Mouse (Mus musculus): ENCODE data around the gene Pitpnm3. TPM values are rescaled to one million over a fixed set of nuclear protein-coding genes. Genes with fewer than 3 reads are reported as not detected.

Pitpnm3 gene
- total RNA-seq (2014; rRNA removed) (0.07 and 0.18 TPM in 2 replicates), polyA plus RNA-seq (2012; rRNA removed) (0.02 and 0.06 TPM in 2 replicates)

DNA sequence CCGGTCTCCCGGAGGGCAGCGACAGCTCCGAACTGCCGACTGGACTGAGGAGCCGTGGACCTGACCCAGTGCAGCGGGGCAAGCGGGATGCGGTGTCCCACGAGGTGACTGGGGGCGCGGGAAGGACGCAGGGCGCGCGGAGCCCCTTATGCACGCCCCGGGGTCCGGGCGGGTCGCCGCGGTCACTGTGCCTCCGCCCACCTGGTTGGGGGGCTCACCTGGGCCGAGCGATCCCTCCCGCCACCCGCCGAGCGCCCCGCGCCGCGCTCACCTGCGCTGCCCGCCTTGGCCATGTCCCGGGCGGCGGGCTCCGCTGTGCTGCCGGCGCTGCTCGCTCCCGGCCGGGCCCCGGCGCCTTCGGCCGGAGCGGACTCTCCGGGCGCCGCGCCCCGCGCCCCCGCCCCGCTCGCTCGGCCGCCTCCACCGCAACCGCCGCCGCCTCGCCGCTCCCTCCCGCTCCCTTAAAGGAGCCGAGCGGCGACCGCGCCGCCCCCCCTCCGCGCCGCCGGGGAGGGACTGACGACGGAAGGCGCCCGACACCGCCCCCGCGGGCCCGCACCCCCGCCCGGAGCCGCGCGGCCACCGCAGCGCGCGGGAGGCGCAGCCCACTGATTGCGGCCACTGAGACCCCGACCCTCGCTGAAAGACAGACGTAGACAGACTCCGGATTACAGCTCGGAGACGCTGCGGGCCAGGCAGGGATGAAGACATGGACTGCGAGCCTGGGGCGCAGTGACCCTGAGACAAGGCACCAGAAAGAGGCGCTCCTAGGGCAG lies at the start of gene Pitpnm3:
TSS of gene Pitpnm3 (minus strand) at position 396 of the 776 bp plus-strand sequence.
- no peaks in the 10 kb centered on the region for H3K4me1 ChIP-seq (ENCODE audit: control insufficient read depth, insufficient read depth, low read length)
- H3K4me3 ChIP-seq (ENCODE audit: insufficient read depth, low read depth, low read length) = peak within 1 kb of the TSS; percentile 28; the same call in 1 of the 2 replicates
- no peak for TF ChIP-seq CTCF (IDR thresholded peaks at IDR 0.05; ENCODE audit: low read depth, low read length)
- no peak for TF ChIP-seq POLR2A (IDR thresholded peaks at IDR 0.05; ENCODE audit: extremely low read depth, insufficient read depth, low read length)
- WGBS = 5% methylated on average over 104 of the region's 107 CpGs
- peaks cover 15% of the 10 kb centered on the region for H3K27me3 ChIP-seq (ENCODE audit: control insufficient read depth, insufficient read depth, low read length)
- DNase-seq (ENCODE audit: extremely low read depth, low read depth, low spot score) = no peak
- no peak within 1 kb of the TSS for H3K27ac ChIP-seq (replicated peaks; ENCODE audit: insufficient read depth, low read depth, low read length)
- peak within 1 kb of the TSS; percentile 28; the same call in 1 of the 2 replicates for H3K9ac ChIP-seq (ENCODE audit: low read depth, low read length)
- no peaks in the 10 kb centered on the region for H3K36me3 ChIP-seq (ENCODE audit: control insufficient read depth, insufficient read depth, low read length)
- H3K79me2 ChIP-seq (ENCODE audit: control insufficient read depth, insufficient read depth, low read length) = no peaks in the 10 kb centered on the region

DNA sequence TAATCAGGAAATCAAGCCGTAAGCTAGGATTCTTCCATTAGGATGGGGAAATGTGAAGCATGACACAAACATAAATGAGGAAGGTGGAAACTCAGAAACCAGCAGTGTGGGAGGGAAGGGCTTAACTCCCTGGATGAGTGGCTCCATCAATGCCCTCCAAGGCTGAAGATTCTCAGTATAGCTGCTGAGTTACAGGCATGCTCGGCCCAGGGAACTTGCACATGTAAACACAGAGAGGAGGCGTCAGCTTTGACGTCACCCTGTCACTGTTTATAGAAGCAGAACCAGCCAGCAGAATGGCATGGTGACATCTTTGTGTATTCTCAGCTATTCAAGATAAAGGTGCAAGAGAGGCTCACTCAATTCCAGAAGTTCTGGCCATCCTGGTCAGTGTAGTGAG lies 48.7 kb upstream of the Pitpnm3 start:
- DNase-seq (ENCODE audit: extremely low read depth, low read depth, low spot score) = no peak
- H3K27me3 ChIP-seq (ENCODE audit: control insufficient read depth, insufficient read depth, low read length) = no peaks in the 10 kb centered on the region

DNA sequence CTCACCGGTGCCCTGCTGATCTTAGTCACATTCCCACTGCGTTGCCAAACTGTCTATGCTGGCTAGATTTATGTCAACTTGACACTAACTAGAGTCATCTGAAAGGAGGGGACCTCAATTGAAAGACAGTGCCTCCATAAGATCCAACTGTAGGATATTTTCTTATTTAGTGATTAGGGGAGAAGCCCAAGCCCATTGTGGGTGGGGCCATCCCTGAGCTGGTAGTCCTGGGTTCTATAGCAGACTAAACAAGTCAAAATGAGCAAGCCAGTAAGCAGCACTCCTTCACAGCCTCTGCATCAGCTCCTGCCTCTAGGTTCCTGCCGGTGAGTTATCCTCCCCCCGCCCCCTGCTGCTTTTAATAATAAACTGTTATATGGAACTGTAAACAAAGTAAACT lies 45.6 kb upstream of the Pitpnm3 start:
- DNase-seq (ENCODE audit: extremely low read depth, low read depth, low spot score) = no peak
- Histone ChIP-seq H3K36me3 (ENCODE audit: control insufficient read depth, insufficient read depth, low read length) (peaks cover 22% of the 10 kb centered on the region), H3K4me1 (ENCODE audit: control insufficient read depth, insufficient read depth, low read length) (no peaks in the 10 kb centered on the region), H3K4me3 (ENCODE audit: insufficient read depth, low read depth, low read length) (no peak overlapping the region), H3K27ac (replicated peaks; ENCODE audit: insufficient read depth, low read depth, low read length) (no peak overlapping the region), H3K9ac (ENCODE audit: low read depth, low read length) (no peak overlapping the region), H3K79me2 (ENCODE audit: control insufficient read depth, insufficient read depth, low read length) (no peaks in the 10 kb centered on the region), H3K27me3 (ENCODE audit: control insufficient read depth, insufficient read depth, low read length) (no peaks in the 10 kb centered on the region)
- TF ChIP-seq POLR2A (IDR thresholded peaks at IDR 0.05; ENCODE audit: extremely low read depth, insufficient read depth, low read length) (no peak), CTCF (IDR thresholded peaks at IDR 0.05; ENCODE audit: low read depth, low read length) (no peak)
- 98% methylated on average over 4 of the region's 4 CpGs for WGBS

More for the DNA sequence above, 48.7 kb upstream of the Pitpnm3 start:
- no peak for TF ChIP-seq CTCF (IDR thresholded peaks at IDR 0.05; ENCODE audit: low read depth, low read length)
- TF ChIP-seq POLR2A (IDR thresholded peaks at IDR 0.05; ENCODE audit: extremely low read depth, insufficient read depth, low read length) = no peak
- Histone ChIP-seq H3K27ac (replicated peaks; ENCODE audit: insufficient read depth, low read depth, low read length) (no peak overlapping the region), H3K79me2 (ENCODE audit: control insufficient read depth, insufficient read depth, low read length) (no peaks in the 10 kb centered on the region), H3K9ac (ENCODE audit: low read depth, low read length) (no peak overlapping the region), H3K36me3 (ENCODE audit: control insufficient read depth, insufficient read depth, low read length) (peaks cover 13% of the 10 kb centered on the region), H3K4me3 (ENCODE audit: insufficient read depth, low read depth, low read length) (no peak overlapping the region), H3K4me1 (ENCODE audit: control insufficient read depth, insufficient read depth, low read length) (no peaks in the 10 kb centered on the region)
- 80% methylated on average over 4 of the region's 4 CpGs for WGBS

DNA sequence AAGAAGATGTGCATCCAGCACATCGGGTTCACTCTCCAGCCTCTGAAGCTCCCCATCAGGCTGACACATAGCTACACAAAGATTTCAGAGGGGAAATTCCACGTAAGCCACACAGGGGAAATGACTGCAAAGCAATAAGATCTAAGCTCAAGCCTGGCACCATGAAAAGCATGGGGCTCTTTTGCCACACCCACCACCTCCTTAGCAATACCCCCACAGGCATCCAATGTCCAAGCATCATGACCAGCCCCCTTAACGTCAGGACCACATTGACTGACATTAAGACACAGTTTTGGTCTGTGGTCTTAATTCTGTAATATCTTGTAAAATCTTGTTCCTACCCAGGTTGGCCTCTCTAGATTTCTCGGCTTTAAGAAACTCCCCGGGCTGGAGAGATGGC lies 45.0 kb upstream of the Pitpnm3 start:
- no peak overlapping the region for H3K4me3 ChIP-seq (ENCODE audit: insufficient read depth, low read depth, low read length)

DNA sequence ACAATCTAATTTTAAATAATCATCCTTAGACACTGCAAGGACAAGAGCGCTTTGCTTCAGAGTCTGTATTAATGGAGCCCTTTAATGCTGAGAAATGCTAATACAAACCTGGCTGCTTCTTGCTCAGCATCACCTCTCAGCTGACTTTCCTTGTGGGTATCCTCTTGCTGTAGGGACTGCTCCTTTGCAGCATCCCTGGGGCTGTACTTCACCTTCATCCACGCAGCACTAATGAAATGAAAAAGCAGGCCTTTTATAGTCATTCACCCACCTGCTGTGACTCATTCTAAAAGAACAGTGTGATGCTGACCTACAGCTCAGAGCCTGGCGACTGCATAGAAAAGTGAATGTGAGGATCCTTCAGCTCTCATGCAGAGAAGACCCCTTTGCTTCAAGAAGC lies 41.0 kb upstream of the Pitpnm3 start:
- no peak overlapping the region for H3K4me3 ChIP-seq (ENCODE audit: insufficient read depth, low read depth, low read length)
- TF ChIP-seq CTCF (IDR thresholded peaks at IDR 0.05; ENCODE audit: low read depth, low read length) (no peak), POLR2A (IDR thresholded peaks at IDR 0.05; ENCODE audit: extremely low read depth, insufficient read depth, low read length) (no peak)
- peaks cover 31% of the 10 kb centered on the region for H3K36me3 ChIP-seq (ENCODE audit: control insufficient read depth, insufficient read depth, low read length)
- H3K79me2 ChIP-seq (ENCODE audit: control insufficient read depth, insufficient read depth, low read length) = no peaks in the 10 kb centered on the region
- no peak overlapping the region for H3K9ac ChIP-seq (ENCODE audit: low read depth, low read length)
- H3K27me3 ChIP-seq (ENCODE audit: control insufficient read depth, insufficient read depth, low read length) = no peaks in the 10 kb centered on the region
- DNase-seq (ENCODE audit: extremely low read depth, low read depth, low spot score) = no peak
- H3K4me1 ChIP-seq (ENCODE audit: control insufficient read depth, insufficient read depth, low read length) = no peaks in the 10 kb centered on the region
- H3K27ac ChIP-seq (replicated peaks; ENCODE audit: insufficient read depth, low read depth, low read length) = no peak overlapping the region
- 90% methylated on average over 3 of the region's 3 CpGs for WGBS

More for the DNA sequence above, 45.0 kb upstream of the Pitpnm3 start:
- Histone ChIP-seq H3K36me3 (ENCODE audit: control insufficient read depth, insufficient read depth, low read length) (peaks cover 26% of the 10 kb centered on the region), H3K79me2 (ENCODE audit: control insufficient read depth, insufficient read depth, low read length) (no peaks in the 10 kb centered on the region), H3K27ac (replicated peaks; ENCODE audit: insufficient read depth, low read depth, low read length) (no peak overlapping the region), H3K9ac (ENCODE audit: low read depth, low read length) (no peak overlapping the region), H3K27me3 (ENCODE audit: control insufficient read depth, insufficient read depth, low read length) (no peaks in the 10 kb centered on the region), H3K4me1 (ENCODE audit: control insufficient read depth, insufficient read depth, low read length) (no peaks in the 10 kb centered on the region)
- DNase-seq (ENCODE audit: extremely low read depth, low read depth, low spot score) = no peak
- WGBS = 95% methylated on average over 5 of the region's 5 CpGs
- no peak for TF ChIP-seq CTCF (IDR thresholded peaks at IDR 0.05; ENCODE audit: low read depth, low read length)
- no peak for TF ChIP-seq POLR2A (IDR thresholded peaks at IDR 0.05; ENCODE audit: extremely low read depth, insufficient read depth, low read length)

DNA sequence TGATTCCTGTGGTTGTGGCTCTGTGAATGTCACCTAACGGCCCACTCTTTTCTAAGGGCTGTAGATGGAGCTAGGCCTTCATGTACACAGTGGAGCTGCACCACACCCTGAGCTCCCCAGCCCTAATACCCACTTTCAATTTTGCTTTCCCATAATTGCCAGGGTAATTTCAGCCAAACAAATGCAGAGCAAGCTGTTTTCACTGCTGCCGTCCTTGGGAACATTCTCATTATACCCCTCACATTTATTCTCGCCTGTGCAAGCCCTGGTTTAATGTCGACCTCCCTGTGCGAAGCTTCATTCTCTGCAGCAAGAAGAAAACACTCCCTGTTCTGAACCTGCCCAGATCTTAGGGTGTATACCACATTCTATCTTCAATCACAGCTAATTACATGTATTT lies 40.4 kb upstream of the Pitpnm3 start:
- 93% methylated on average over 5 of the region's 5 CpGs for WGBS
- no peaks in the 10 kb centered on the region for H3K4me1 ChIP-seq (ENCODE audit: control insufficient read depth, insufficient read depth, low read length)
- H3K9ac ChIP-seq (ENCODE audit: low read depth, low read length) = no peak overlapping the region
- no peak for TF ChIP-seq POLR2A (IDR thresholded peaks at IDR 0.05; ENCODE audit: extremely low read depth, insufficient read depth, low read length)
- no peak for TF ChIP-seq CTCF (IDR thresholded peaks at IDR 0.05; ENCODE audit: low read depth, low read length)
- no peak overlapping the region for H3K27ac ChIP-seq (replicated peaks; ENCODE audit: insufficient read depth, low read depth, low read length)
- no peak for DNase-seq (ENCODE audit: extremely low read depth, low read depth, low spot score)
- H3K79me2 ChIP-seq (ENCODE audit: control insufficient read depth, insufficient read depth, low read length) = no peaks in the 10 kb centered on the region
- no peaks in the 10 kb centered on the region for H3K27me3 ChIP-seq (ENCODE audit: control insufficient read depth, insufficient read depth, low read length)
- peaks cover 31% of the 10 kb centered on the region for H3K36me3 ChIP-seq (ENCODE audit: control insufficient read depth, insufficient read depth, low read length)
- no peak overlapping the region for H3K4me3 ChIP-seq (ENCODE audit: insufficient read depth, low read depth, low read length)
